Mouse (Mus musculus) gastrocnemius, adult 18-20 months (tissue): ENCODE measurements at regions not wholly inside any gene's neighbourhood (a gene's known extent, or its start where the extent isn't known, plus 50 kb on each side); places are given as distances from the start of the nearest gene placed in this dataset.
A peak's percentile ranks its signal among the peaks of the same experiment; 100 is the strongest.

Experiments used
- DNase-seq: peaks from one replicate; pipeline ENCODE4 v3.0.0; 2021; ENCODE audit warnings: low spot score

DNA sequence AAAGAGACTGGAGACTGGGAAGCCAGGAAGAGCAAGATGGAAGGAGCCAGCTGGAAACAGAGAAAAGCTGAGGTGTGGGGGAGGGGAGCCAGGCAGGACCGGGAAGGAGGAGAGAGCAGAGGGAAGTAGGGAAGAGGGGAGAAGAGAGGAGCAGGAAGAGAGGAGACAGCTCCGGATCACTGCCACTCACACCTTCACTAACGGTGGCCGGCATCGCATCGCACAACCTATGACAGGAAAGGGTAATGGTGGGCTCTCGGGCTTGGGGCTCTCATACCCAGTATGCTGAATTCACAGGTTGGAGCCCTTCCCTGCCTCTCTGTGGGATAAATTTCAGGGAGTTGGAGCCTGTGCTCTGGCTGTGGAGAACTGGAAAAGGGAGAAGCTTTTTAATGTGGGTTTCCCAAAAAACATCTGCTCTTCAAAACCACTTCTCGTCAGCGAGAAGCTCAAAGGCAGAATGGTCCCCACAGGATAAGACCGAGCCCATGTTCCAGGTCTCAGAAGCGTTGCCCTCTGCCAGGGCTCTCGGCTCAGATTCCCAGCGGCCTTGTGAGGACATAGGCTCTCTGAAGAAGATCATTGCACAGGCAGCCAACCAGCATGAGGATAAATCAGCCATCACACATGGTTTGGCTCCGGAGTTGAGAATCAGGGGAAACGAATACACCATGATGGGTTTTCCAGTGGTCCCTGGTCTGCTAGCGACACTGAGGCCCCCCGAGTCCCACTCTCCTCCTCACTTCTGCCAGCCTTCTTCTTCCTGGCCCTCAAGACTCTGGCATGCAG, 53.8 kb upstream of the Coro2b start:
- peak; percentile 56 for DNase-seq

DNA sequence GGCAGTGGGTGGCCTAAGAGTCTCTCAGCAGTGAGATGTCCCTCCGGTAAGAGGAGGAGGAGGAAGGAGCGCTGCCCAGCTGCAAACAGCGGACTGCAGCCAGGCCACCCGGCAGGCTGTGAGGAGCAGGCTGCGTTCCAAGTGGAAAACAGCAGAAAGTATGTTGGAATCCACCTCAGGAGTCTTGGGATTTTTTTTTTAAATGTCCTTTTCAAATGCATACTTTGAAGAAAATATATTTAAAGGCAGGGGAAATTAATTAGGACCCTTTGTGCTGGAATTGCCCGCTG, 54.3 kb upstream of the Coro2b start:
- peak; percentile 41 for DNase-seq

DNA sequence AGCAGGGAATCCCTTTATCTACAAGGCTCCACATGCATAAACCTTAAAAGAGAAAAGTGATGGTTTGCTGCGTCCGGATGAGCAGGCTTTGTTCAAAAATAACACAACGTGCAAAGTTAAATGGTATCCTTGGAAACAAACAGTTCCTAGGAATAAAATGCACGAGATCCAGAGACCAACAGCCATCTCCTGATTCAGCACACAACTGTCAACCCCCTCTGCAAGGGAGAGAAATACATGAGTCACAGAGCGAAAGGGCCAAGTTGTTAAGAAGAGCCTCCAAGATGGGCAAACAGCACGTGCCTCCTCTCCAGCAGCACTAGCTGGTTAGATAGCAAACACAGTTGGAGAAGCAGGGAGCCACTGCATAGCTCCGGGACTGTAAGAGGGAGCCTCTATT, 61.2 kb upstream of the Coro2b start:
- no peak for DNase-seq

DNA sequence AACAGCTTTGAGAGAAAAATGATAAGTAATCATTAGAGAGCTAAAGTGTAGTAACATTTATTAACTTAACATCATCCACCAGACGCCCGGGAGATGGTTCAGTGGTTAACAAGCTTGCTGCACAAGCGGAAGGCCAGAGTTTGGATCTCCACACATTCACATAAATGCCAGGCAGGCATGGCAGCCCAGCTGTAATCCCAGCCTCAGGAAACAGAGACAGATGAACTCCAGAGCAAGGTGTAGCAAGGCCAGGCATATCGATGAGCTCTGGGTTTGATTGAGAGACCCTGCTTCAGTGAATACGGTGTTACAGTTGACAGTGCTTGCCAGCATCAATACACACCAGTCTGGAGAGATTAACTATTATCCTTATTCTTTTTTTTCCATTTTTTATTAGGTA, 62.1 kb upstream of the Coro2b start:
- DNase-seq, result no peak

DNA sequence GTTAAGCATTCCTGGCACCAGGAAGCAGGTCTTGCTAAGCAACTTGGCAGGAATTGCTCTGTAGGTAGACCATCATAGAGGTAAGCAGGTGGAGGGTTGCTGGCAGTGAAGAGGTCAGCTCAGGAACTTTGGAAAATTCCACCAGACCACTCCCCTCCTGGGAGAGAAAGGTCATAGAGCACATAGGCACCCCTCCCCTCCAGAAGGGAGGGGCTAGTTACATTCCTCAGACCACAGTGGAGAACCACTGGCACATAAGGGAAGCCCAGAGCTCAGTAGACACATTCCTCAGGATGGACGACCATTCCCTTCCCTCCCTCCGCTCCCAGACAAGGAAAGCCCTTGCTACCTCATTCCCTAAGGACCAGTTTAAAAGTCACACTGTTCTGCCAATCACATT, 67.1 kb upstream of the Itga11 start:
- no peak for DNase-seq

DNA sequence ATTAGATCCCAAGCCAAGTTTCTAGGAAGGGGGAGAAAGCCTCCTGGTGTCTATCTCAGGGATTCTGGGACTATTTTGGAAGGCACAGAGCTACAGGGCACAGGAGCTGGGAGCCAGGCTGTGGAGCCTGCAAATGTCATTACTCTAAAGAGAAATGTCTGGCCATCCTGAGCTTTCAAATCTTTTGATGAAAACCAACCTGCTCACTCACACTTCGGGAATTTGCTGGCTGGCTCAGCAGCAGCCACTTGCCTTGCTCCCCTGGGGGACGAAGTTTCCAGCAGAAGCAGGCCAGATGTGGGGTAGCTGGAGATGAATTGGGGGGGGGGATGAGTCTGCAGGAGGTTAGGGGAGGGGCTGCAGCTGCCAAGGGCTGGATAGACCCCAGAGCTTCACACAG, 66.2 kb upstream of the Itga11 start:
- no peak for DNase-seq

DNA sequence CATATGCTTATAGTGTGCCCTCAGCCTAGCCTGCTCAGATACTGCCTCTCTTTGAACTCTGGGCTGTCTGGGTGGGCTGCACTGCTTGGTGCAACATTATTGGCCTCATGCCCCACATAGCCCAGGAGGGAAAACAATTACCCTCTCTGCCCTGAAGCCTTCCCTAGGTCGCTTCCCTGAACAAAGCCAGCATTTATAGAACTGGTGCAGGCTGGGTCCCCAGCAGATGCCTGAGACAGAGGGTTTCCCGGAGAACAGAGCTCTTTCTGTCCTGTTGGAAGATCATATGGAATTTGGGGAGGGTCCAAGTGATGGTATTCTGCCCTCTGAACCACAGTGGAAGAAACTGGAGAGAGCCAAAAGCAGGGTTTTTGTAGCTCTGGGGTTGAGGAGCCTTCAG, 64.6 kb upstream of the Itga11 start:
- DNase-seq, result no peak

DNA sequence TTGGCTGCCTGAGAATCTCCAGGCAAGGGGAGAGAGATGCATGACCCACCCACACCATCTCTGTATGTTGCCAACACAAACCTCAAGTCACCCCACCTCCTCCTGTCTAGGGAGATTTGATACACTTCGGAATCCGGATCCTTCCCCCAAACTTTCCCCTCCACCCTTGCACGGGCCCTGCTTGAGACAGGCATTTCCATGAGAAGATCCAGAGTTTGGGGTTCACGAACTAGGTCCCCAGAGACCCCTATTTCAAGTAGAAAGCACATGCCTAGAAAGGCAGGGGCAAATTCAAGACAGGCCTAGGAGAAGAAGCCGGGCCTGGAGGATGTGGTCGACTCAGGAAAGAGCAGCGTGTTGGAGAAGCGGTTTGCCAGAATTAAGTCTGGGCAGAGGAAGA, 63.8 kb upstream of the Itga11 start:
- DNase-seq, result no peak

DNA sequence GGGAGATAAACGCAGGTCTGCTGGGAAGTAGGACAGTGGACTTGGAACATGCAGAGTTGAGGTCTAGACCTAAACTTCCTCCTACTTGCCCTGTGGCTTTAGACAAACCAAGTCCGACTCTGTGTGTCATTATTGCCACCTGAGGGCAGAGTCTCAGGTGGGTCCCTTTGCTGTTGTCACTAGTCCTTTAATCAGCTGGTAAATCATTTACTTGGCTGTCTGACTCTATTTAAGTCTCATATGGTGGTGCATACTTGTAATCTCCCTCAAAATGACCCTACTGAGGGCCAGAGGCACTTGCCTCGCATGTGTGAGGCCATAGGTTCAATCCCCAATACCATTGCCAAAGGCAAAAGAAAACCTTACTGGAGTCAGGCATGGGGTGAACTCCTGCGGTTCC, 62.7 kb upstream of the Itga11 start:
- DNase-seq, result no peak

DNA sequence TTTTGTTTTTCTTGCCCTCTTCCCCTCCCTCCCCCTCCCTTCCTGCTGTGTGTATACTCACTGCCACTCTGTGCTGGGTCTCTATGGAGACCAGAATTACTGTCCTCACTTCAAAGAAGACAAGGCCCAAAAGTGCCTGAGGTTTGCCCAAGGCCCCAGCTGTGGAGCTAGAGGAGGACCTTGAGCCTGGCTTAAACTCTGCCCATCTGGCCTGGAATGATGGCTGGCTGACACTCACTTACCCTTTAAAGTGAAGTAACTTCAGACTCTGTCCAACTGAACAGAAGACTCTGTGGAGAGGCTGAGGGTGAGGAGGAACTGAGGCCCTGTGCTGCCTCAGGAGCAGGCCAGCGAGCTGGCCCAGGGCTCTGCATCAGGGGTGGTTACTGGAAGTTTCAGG, 61.8 kb upstream of the Itga11 start:
- DNase-seq, result no peak

DNA sequence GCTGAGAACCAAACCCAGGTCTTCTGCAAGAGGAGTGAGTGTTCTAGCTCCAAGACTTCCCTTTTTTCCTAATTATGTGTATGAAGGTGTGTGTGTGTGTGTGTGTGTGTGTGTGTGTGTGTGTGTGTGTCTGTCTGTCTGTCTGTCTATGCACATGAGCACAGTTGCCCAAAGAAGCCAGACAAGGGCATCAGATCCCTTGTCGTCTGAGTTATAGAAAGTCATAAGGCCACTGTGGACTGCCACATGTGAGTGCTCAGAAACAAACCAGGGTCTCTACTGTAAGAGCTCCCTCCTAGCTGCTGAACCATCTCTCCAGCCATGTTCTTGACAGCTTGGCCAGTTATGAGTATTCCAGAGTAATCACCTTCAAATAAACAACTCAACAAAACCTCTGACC, 58.6 kb upstream of the Itga11 start:
- no peak for DNase-seq

DNA sequence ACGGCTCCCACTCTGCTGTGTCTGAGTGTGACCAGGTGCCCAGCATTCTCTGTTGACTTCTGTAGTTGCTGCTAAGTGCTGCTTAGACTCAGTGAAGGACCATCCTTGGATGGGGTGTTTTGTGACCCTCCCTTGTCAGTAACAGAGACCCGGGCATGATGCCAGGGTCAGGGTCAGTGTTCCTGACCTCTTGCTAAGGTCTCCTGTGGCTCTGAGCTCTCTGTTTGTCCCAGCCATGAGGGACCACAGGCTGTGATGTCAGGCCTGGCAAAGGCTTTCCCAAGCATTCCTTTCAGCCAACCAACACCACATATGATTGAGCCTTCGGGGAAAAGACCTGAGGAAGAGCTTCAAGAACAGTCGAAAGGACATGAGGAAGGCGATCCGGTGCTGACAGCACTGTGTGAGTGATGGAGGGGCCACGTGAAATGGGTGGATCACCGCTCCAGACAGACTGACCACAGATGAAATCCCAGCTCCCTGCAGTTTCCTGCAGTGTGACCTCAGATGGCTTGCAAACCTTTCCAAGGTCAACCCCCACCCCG, 56.7 kb upstream of the Itga11 start:
- DNase-seq, result peak; percentile 50

DNA sequence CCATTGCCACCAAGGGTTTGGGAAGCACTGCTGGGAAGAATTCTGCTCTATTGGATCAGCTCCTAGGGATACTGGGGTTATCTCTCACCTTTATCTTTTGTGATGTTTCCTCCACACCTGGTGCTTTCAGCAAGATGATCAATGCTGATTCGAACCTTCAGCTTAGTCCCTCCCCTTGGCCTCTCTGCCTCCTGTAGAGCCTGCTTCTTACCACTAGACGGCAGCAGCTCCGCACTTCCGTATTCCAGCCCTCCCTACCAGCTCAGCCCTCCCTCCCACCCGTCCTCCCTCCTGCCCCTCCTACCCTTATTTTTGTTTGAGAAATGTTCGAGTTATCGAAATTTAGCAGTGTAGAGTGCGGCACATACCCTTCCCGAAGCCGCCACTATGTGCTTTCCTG, 55.5 kb upstream of the Itga11 start:
- no peak for DNase-seq

DNA sequence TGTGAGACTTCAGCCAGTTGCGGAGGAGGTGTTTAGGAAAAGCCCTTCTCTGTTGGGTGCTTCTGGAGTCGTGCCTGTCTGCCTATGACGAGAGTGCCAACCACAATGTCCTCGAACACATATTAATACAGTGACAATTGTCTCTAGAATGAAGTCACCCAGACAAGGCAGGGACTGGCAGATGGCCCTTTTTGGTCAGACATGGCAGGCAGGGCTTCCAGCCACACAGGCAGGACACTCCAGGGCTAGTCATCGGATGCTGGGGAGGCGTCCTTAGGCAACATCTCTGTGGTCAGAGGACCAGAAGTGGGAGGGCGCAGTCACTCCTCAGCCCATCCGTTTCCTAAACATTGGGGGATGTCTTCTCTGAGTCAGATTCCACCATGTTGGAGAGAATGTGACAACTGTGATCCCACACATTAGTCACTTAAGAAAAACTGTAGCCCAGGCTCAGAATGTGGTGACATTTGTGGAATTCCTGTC, 53.0 kb upstream of the Itga11 start:
- DNase-seq, result no peak

DNA sequence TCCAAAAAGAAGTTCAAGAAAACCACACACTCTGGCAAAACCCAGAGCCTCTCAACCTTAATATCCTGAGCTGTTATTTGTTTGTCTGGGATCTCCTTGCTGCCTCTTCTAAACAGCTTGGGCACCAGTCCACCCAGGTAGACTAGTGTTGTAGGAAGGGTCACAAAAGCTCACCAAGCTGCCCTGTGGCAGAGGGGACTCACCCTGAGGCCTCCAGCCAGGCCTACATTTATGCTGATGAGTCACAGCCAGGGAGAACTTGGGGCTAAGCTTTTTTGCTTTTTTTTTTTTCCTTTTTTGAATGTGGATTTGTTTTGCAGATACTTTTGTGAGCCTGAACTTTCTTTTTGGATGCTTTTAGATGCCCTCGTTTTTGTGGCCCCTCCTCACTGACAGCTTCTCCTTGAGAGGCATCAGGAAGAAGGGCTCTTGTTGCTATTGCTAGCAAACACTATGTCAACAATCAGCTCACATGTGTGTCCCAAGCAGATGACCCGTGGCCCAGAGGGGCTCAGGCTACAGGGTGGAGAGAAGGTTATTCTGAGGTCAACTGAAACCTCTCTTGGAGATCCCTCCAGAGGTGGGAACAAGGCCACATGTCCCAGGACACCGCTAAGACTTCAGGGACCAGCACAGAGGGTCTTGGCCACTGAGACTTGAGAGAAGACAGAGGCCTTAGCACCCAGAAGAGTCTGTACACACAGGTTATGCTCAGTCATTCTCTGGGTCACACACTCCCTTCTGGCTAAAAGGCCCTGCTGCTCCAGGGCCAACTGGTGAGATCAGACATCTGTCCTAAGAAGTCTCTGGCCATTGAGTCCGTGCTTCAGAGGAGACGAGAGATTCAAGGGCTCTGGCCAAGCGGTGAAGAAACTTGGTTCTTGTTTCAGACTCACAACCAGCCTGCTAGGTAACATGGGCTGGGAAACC, 50.3 kb upstream of the Itga11 start:
- DNase-seq, result peak; percentile 65
